Mouse (Mus musculus) Muller cell, postnatal 12 days (primary cell): ENCODE measurements around the gene Gm14226.
"Not testable (repeated sequence)": the region's sequence is repeated elsewhere in the genome, so short reads cannot be mapped to it uniquely, and the experiment has no call there.

Experiments used
- DNase-seq: peaks from one replicate; pipeline ENCODE4 v3.0.0-alpha.2; 2015; ENCODE audit errors: inconsistent ontology term

The Gm14226 gene

GRCm38 (mm10) chr2:155047452-155048178 lies 29.5 kb downstream of the Gm14226 start:
- no peak for DNase-seq

GRCm38 (mm10) chr2:155050108-155050503 lies 32.0 kb downstream of the Gm14226 start:
- DNase-seq, result no peak

GRCm38 (mm10) chr2:155050504-155051236 lies 32.6 kb downstream of the Gm14226 start:
- DNase-seq, result peak; percentile 95

GRCm38 (mm10) chr2:155051622-155052351 lies 33.7 kb downstream of the Gm14226 start:
- DNase-seq, result no peak

- DNase-seq, result no peak
Measured at GRCm38 (mm10) chr2:155052681-155053080, 34.6 kb downstream of the Gm14226 start.

- not testable (repeated sequence) for DNase-seq
Measured at GRCm38 (mm10) chr2:155053512-155053911, 35.4 kb downstream of the Gm14226 start.

- no peak for DNase-seq
Measured at GRCm38 (mm10) chr2:155054672-155055071, 36.6 kb downstream of the Gm14226 start.

GRCm38 (mm10) chr2:155056076-155056578 lies 38.1 kb downstream of the Gm14226 start:
- DNase-seq, result no peak

- no peak for DNase-seq
Measured at GRCm38 (mm10) chr2:155057361-155057760, 39.3 kb downstream of the Gm14226 start.

- DNase-seq, result peak; percentile 55
Measured at GRCm38 (mm10) chr2:155071027-155071426, 53.0 kb downstream of the Gm14226 start.

- DNase-seq, result no peak
Measured at GRCm38 (mm10) chr2:155072353-155073145, 54.5 kb downstream of the Gm14226 start.

- DNase-seq, result no peak
Measured at GRCm38 (mm10) chr2:155073347-155073746, 55.3 kb downstream of the Gm14226 start.

GRCm38 (mm10) chr2:155073978-155074765 lies 56.1 kb downstream of the Gm14226 start, which contains the start of gene Ahcy:
Gene Ahcy, minus strand, starts transcription at chr2:155074497.
- peak; percentile 95 for DNase-seq

- DNase-seq, result no peak
Measured at GRCm38 (mm10) chr2:155074766-155075330, 56.8 kb downstream of the Gm14226 start.

GRCm38 (mm10) chr2:155075649-155076048 lies 57.6 kb downstream of the Gm14226 start:
- no peak for DNase-seq
